Mouse (Mus musculus): Measurements from ENCODE around the gene Rps15.

Gene Rps15

DNA sequence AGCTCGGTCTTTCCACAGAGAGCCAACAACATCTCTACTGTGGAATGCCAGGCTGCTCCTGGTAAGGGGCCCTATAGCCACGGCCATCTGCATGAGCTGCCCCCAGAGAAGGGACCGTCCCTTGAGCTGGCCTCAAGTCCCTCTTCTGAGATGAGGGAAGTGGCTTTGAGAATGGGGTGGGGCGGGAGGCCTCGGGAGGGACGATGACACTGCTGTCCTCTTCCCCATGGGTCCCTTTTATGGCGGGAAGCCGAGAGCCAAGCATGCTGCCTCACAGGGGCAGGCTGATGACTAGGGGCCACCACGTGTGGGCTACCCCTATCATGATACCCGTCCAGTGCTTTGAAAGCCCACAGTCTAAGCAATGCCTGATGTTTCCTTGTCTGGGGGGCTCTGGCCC lies 24.8 kb downstream of the Rps15 start:
- no peak for DNase-seq

DNA sequence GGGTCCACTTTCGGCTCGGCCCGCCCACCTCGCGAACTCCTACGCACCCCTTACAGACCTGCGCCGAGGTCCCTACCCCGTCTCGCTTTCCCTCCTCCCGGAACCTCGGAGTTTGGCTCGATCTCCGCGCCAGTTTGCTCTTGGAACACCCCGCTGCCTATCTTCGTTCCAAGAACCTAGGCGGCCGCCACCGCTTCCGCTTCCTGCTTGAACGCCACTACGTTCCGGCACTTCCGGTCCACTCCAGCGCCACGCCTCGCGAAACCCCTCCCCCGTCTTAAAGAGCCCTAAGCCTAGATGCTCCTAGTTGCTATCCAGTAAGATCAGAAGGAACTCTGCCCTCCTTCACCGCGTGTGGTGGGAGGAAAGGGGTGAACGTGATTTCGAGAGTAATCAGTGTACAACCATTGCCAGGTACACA lies 28.1 kb downstream of the Rps15 start, which contains the start of gene 2310011J03Rik:
Gene 2310011J03Rik (minus strand): TSS at position 198 of the 421 bp plus-strand sequence.
- DNase-seq: peak; percentile 91

DNA sequence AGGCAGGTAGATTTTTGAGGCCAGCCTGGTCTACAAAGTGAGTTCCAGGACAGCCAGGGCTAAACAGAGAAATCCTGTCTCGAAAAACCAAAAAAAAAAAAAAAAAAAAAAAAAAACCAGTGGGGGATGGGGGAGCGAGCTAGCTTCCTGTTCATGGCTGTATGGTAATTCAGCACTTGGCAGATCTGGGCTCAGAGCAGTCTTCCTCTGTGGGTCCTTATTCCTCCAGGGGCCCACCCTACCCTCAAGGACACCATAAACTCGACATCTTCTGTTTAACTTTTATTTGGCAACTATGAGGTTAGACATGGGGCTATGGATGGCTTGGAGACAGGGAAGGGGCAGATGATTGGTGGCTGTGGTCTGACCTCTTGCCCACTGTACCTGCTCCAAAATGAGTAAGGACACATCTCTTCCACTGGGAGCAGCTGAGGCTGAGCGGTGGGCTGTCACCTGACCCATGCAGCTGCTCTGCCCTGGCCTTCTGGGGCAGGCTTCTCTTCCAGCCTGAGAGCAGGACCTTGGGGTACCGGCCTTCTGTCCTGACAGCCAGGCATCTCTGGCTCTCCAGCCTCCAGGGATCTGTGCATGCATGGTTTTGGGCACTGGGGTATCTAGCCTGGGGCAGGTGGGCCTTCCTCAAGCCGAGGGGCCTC lies 28.9 kb downstream of the Rps15 start:
- no peak for DNase-seq

DNA sequence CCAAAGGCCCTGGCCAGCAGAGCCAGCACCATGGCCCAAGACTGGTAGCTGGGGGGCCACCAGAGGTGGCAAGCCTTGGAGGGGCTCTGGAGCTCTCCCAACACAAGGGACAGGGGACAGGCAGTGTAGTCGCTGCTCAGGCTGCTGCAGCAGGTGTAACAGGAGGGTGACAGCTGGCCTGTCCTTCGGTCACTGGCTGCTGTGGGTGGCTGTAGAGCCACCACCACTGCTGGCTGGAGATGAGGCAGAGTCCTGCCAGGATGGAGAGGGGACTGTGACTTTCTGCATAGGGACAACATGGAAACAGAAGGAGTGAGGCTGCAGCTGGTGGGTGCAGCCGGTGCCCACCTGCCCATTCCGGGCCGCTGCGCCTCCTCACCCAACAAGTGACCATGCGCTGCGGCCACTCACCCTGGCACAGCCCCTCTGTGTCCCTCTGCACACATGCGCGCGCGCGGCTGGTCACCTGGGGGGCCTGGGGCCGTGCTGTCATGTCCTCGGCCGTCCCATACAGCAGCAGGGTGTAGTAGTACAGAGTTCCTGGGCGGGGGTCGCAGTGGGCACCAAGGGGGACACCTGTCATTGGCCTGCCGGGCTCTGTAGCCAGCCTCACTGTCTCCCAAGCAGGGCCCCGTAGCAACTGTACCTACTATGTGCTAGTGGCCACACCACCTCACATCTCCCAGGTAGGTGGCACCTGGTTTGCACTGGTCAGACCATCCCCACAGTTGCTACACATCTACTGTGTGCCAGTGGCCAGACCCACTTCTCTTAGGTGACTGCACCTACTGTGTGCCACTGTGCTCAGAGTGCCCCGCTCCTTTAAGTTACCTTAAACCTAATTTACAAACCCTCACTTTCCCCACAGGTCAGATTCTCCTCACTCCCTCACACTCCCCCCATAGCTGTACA lies 29.7 kb downstream of the Rps15 start:
- no peak for DNase-seq

DNA sequence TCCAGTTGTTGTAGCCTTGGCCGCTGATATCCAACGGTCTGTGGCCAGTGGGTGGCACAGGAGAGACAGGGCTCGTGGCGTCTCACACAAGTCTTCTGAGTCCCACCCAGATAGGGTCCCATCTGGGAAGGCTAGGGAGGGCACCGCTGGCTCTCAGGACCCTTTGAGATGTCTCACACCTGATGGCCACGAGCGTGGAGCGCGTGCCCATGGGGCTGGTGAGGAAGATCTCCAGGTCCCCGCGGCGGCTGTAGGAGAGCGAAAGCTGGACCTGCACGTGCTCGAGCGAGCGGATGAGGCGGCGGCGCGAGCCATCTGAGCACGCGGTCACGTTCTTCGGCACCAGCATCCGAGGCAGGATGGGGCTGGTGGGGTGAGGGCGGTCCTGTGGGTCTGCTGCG lies 30.6 kb downstream of the Rps15 start:
- DNase-seq: no peak

DNA sequence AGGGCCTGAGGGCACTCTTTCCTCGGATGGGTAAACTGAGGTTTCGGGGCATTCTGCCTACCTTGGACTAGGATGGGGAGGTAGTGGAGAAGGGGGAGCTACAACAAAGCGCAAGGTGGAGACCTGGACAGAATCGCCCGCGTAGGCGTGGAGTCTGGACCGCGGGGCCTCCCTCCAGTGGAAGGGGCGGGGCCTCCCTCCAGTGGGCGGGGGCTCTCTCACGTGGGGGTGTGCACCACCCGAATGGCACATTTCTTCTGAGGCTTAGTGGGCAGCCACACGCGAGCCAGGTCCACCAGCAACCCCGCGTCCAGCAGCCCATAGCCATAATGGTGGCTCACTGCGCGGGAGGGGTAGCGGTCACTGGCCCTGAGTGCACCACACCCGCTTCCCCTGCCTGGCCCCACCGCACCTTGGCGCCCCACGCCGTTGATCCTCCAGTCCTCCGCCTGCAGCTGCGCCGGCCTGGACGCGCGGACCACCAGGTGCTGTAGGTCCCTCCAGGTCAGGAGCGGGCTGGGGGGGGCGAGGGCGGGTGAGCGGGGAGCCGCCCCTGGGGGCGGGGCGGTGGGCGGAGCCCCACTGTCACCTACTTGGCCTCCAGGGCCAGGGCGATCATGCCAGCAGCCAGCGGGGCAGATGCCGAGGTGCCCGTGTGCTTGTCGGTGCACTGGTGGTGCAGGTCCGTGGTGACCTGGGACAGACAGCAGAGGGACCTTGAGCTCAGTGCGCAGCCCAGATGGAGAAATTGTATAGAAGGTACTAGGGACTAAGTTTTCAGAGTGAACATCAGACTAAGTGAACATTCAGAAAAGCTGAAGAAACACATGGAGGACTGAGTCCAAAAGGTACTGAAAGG lies 31.2 kb downstream of the Rps15 start:
- no peak for DNase-seq

DNA sequence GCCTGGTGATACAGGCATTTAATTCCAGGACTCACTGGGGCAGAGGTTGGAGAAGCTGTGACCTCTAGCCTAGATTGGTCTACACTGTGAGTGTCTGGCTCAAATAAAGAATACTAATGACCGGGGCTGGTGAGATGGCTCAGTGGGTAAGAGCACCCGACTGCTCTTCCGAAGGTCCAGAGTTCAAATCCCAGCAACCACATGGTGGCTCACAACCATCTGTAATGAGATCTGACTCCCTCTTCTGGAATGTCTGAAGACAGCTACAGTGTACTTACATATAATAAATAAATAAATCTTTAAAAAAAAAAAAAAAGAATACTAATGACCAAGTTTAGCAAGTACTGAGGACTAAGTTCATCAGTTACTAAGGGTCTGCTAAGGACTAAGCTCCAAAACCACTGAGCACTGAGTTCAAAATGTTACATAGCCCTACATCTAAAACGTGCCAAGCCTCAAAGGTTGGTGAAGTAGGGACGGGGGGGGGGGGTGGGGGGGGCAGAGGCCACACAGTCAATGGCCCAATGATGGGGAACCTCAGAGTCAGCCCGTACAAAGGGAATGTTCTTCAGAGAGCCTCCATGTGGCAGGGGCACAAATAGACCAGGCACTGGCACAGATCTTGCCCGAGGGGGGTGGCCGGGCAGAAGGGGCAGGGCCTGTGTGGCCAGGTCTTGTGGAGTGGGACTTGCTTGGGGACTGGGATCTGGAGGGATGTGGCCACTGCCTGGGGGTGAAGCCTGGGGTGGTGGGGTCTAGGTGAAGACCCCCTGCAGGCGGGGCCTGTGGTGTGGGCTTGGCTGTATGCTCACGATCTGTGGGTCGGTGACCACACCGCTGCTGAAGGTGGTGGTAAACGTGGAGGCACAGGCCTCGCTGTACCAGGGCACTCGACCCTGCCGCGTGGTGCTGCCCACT lies 32.1 kb downstream of the Rps15 start:
- DNase-seq: no peak

DNA sequence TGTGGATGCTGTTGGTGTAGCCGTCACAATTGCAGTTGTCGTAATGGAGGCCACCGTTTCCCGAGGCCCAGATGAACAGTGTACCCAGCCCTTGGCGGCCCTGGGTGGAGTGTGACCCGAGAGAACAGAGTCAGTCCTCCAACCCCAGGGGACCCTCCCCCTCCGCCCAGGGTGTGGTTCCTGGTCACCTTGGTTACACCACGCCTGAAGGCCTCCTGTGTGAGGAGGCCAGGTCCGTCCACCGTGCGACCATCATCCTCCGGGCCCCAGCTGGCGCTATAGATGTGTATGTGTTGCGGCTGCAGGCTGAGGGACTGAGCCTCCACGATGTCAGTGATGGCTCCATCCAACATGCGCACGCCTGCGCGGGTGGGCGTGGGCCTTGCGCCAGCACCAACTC lies 32.8 kb downstream of the Rps15 start:
- no peak for DNase-seq

DNA sequence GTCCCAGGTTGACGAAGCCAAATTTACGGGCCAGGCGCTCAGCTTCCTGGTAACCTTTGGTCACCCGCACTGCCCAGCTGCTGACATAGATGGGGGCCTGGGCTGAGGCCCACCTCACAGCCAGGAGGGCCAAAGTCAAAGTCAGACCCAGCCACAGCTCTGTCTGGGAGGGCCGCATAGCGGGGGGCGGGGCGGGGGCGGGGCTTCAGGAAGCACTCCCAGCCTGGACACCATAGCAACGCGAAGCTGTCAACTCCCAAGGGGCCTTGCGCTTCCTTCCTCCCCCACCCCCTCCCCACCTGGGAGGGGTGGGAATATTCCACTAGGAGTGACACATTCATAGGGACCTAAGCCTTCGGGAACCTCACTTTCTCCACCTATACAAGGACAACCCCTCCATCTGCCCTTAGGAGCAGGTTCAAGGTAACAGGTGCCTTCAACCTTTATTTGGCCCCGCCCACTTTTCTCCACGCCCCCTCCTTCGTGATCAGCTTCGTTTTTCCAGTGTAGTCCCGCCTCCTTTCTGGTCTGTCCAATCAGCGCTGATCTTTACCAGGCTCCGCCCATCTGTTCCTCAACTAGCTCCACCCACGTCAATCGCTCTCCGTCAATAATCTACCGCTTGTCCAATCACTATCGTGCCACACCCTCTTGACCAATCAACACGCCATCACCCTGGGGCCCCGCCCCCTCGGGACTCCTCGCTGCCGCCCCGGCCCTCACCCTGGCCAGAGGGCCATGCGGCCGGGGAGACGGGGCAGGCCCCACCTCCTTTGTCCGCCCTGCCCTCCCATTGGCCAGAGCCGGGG lies 37.2 kb downstream of the Rps15 start, which contains the start of the genes Pcsk4 and Reep6:
Gene Pcsk4 (minus strand): TSS at position 226 of the 809 bp plus-strand sequence.
Gene Reep6 (plus strand): TSS at position 681 of the 809 bp plus-strand sequence.
- DNase-seq: peak; percentile 93

DNA sequence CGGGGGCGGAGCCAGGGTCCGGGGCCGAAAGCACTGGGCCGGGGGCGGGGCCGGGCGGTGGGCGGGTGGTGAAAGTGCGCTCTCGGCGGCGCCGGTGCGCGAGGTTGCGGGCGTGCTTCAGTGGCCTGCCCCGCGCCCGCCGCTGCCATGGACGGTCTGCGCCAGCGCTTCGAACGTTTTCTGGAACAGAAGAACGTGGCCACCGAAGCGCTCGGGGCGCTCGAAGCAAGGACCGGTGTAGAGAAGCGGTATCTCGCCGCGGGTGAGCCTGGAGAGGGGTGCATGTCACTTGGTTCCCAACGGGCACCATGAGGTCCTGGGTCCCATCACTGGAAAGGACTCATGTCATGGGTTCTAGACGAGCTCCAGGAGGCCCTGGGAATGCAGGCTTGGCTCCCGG lies 37.8 kb downstream of the Rps15 start:
- no peak for DNase-seq

DNA sequence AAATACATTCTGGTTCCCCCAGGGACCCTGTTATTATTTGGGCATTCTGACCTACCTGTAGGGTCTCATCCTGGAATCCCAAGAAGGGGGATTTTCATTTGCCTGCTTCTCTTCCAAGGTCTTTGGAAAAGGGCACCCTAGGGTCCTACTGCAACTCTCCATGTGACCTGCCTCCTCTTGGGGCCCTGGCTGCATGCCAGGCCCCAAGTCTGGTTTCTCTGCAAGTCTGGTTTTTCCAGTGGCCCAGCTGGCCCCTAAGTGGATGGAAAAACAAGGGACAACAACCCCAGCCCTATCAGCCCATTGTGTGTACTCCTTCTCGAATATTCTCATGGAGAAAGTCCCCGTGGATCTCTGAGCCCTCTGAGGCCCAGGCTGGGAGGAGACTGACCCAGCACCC lies 38.6 kb downstream of the Rps15 start:
- no peak for DNase-seq

DNA sequence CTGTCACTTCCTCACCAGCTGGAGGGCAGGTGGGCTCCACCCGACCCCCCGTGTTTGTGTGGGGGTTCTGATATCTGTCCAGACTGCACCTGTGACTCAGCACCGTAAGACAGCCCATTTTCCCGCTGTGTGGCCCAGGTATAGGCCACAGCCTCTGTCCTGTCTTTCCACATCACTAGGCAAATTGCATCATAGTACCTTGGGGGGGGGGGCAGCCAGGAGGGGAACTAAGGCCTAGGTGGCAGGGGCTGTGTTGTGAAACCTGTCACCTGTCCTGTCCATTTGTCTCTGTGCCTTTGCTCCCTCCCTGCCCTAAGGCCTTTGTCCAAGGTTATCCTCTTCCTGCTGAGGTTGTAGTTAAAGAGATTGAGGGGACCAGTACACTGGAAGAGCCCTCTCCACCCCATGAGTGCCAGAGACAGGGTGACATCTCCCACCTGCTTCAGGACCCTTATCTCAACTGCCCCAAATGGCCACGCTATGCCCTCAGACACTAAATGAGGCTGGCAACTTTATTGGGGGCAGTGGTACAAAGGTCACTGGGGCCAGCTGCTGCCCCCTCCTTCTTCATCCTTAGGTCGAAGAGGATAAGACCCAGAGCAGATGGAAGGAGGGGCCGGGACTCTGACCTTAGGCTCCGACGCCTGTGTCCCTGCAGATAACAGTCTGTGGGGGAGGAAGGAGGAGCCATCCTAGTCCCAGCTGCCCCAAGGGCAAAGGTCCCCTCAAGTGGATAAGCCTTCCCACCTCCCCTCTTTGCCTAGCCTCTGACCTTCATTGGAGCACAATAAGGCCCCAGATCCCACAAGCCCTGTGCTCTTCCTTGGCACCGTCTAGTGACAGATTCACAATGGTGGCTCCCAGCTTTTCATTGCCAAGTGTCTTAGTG lies 39.6 kb downstream of the Rps15 start:
- DNase-seq: no peak

DNA sequence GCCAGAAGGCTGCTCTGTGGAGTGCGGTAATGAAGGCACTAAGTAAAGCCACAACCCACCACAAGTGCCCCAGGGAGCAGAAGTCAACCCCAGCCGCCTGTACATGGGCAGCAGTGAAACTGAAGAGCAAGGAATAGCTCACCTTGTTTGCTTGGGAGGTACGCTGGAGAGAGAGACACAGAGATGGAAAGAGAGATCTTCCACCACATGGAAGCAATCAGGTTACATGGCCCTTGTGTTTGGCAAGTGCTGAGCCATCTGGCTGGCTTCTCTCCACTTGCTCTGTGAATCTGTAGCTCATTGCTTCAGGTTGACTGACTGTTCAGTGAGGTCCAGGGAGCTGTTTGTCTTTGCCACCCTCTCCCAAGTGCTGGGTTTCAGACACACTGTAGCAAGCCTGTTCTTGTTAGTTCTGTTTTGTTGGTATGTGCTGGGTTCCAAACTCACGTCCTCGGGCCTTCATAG lies 40.3 kb downstream of the Rps15 start:
- DNase-seq: no peak

DNA sequence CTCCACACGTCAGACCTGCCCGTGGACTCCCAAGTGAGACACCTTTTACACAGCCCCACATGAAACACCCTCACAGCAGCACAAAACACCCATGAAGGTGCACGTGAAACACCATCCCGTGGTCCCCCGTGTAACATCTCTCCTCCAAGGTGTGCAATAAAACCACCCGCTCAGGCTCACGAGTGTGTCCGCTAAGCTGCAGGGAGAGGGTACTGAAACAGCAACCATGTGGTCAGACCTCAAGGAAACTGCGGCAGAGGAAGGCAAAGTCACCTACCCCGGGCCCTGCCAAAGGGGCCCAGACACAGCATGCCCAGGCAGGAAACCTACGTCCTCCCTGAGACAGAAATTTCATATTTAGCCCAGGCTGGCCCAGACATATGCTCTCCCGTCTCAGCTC lies 44.0 kb downstream of the Rps15 start:
- DNase-seq: no peak

DNA sequence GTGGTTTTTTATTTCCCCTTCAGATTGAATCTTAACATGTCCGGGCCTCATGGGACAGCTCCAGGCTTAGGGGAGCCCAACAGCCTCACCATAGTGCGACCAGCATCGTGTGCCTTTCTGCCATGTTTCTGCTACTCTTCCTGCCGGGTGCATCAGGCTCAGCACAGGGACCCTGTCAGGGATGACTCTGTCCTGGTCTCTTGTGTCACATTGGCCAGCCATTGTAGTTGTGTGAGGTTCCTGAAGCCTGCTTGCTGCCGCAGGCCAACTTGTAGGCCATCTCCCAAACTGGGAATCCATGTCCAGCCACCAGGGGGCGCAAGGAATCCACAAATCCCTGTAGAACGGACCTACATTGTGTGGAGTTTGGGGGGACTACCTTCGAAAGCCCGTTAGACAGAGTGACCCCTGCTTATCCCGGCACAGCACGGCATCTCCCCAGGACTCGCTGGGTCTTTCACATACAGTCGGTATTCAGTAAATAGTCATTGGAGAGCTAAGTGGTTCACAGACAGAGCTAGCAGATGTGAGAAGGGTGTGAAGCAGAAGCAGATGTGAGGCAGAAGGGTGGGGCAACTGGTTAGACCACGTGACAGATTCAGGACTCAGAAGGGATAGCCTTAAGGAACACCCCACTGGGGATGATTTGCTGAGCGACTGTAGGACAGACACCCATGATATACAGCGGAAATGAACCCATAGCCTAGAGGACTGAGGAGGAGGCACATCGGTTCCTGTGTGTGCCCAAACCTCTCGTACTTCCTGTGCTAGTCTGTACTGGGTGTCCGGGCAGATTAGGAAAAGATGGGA lies 47.9 kb downstream of the Rps15 start:
- DNase-seq: peak; percentile 77

DNA sequence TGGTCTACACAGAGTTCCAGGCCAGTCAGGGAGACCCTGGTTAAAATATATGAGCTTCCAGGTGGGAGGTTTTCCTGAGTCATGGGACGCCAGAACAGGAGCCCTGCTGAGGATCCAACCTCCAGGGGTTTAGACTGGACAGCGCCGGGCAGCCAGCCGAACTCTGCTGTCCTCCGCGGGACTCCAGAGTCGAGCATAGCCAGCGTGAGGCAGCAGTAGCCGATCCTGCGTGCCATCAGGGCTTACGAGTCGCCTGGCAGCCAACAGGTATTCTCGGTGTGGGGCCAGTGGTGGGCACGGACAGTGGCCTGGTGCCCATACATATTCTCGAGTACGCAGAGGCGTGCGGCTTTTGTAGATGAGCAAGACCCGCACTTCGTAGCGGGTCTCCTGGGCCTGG lies 48.8 kb downstream of the Rps15 start:
- DNase-seq: no peak

DNA sequence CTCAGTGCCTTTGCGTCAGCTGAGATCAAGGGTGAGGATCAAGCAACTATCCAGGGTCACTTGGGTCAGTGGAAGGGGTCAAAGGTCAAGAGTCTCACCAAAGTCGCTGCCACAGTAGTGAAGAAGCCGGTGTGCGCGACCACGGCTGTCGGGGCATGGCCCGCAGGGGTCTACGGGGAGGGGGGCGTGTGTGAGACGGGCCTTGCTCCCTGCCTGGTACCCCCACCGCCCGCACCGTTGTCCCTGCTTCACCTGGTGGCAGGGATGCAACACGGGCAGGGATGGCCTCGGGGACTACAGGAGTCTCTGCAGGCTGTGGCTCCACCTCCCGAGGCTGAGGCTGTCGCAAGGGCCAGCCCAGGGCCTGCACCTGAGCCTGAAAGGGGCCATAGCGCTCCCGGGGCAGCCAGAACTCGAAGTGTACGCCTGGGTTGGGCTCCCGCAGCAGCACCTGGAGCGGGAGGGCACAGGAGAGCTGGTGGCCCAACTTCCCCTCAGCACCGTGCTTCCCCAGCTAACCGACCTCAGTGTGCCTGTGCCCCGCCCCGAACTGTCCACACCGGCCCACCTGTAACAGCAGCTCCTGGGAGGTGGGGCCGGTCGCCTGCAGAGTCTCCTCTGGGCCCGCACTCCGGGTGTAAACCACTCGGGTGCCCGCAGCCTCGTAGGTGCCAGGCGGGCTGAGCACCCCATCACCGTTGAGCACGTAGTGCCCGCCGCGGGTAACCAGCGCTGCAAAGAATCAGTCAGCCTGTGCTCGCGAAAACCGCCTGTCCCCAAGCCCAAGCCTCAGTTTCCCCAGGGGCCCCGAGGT lies 49.4 kb downstream of the Rps15 start:
- no peak for DNase-seq

DNA sequence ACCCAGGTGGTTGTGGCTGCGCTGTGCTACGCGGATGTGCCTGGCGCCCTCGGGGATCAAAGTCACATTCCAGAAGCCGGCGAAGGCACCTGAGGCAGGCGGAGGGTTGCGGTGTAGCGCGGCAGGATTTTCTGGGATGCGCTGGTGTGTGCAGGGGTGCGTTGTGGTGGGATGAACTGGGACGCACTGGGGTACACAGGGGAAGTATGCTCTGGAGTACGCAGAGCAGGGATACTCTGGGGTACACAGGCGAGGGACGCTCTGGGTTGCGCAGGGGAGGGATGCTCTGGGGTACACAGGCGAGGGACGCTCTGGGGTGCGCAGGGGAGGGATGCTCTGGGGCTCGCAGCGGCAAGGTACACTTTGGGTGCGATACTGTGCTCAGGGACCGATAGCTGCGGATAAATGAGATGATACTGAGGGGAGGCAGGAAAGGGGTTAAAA lies 50.1 kb downstream of the Rps15 start:
- DNase-seq: no peak

Data from right cerebral cortex, postnatal 25 days (tissue).